Mouse (Mus musculus) inflammation-experienced regulatory T-cells, adult 6 months (primary cell): ENCODE results near the gene Shoc2. TPM values are rescaled to one million over a fixed set of nuclear protein-coding genes. Genes with fewer than 3 reads are reported as not detected.
"Not testable (repeated sequence)": the region's sequence is repeated elsewhere in the genome, so short reads cannot be mapped to it uniquely, and the experiment has no call there.

ENCODE experiments used
- ATAC-seq: one replicate; pipeline ENCODE4 v1.8.0; 2017
- polyA plus RNA-seq, 3 experiments: library from polyadenylated mRNA; unstranded; fragments of 100-300 nt; shearing (Covaris generic); gene quantifications; one replicate each; pipeline ENCODE4 v1.2.1; 2017

Gene Shoc2
- polyA plus RNA-seq, 3 experiments from 2014 or later = 74.2 to 76.2 (median 74.6) TPM

- no peak for ATAC-seq
Measured at GRCm38 (mm10) chr19:53934046-53934445, 10.1 kb upstream of the Shoc2 start.

GRCm38 (mm10) chr19:53939467-53939866, 4.6 kb upstream of the Shoc2 start:
- ATAC-seq = no peak

- ATAC-seq = no peak
Measured at GRCm38 (mm10) chr19:53941139-53941538, 3.0 kb upstream of the Shoc2 start.

- ATAC-seq = no peak
Measured at GRCm38 (mm10) chr19:53942342-53942741, 1.8 kb upstream of the Shoc2 start.

GRCm38 (mm10) chr19:53944786-53945169, 672 bp downstream of the Shoc2 start:
- no peak for ATAC-seq

- no peak for ATAC-seq
Measured at GRCm38 (mm10) chr19:53945171-53946042, 1.3 kb downstream of the Shoc2 start.

GRCm38 (mm10) chr19:53957513-53957912, 13.4 kb downstream of the Shoc2 start:
- no peak for ATAC-seq

- no peak for ATAC-seq
Measured at GRCm38 (mm10) chr19:53962511-53962910, 18.4 kb downstream of the Shoc2 start.

GRCm38 (mm10) chr19:53964347-53964746, 20.2 kb downstream of the Shoc2 start:
- ATAC-seq = not testable (repeated sequence)

- ATAC-seq = no peak
Measured at GRCm38 (mm10) chr19:53964910-53965633, 21.0 kb downstream of the Shoc2 start.

- ATAC-seq = no peak
Measured at GRCm38 (mm10) chr19:53969226-53969625, 25.1 kb downstream of the Shoc2 start.

- peak; percentile 92 for ATAC-seq
Measured at GRCm38 (mm10) chr19:53971938-53972337, 27.8 kb downstream of the Shoc2 start.

- no peak for ATAC-seq
Measured at GRCm38 (mm10) chr19:53973656-53974055, 29.6 kb downstream of the Shoc2 start.

- ATAC-seq = no peak
Measured at GRCm38 (mm10) chr19:53982041-53982440, 37.9 kb downstream of the Shoc2 start.

- ATAC-seq = no peak
Measured at GRCm38 (mm10) chr19:53983336-53983735, 39.2 kb downstream of the Shoc2 start.

- ATAC-seq = no peak
Measured at GRCm38 (mm10) chr19:53984628-53985027, 40.5 kb downstream of the Shoc2 start.

- ATAC-seq = no peak
Measured at GRCm38 (mm10) chr19:53990538-53990937, 46.4 kb downstream of the Shoc2 start.

GRCm38 (mm10) chr19:53993860-53994259, 49.8 kb downstream of the Shoc2 start:
- ATAC-seq = no peak

- ATAC-seq = no peak
Measured at GRCm38 (mm10) chr19:53994276-53994675, 50.2 kb downstream of the Shoc2 start.

GRCm38 (mm10) chr19:54010973-54011372, 66.9 kb downstream of the Shoc2 start:
- ATAC-seq = no peak

- ATAC-seq = peak; percentile 50
Measured at GRCm38 (mm10) chr19:54014999-54015398, 70.9 kb downstream of the Shoc2 start.

- no peak for ATAC-seq
Measured at GRCm38 (mm10) chr19:54015503-54015902, 71.4 kb downstream of the Shoc2 start.

- ATAC-seq = no peak
Measured at GRCm38 (mm10) chr19:54035100-54035499, 91.0 kb downstream of the Shoc2 start.

- no peak for ATAC-seq
Measured at GRCm38 (mm10) chr19:54039441-54039840, 95.3 kb downstream of the Shoc2 start.
